In the genomic region with DNA sequence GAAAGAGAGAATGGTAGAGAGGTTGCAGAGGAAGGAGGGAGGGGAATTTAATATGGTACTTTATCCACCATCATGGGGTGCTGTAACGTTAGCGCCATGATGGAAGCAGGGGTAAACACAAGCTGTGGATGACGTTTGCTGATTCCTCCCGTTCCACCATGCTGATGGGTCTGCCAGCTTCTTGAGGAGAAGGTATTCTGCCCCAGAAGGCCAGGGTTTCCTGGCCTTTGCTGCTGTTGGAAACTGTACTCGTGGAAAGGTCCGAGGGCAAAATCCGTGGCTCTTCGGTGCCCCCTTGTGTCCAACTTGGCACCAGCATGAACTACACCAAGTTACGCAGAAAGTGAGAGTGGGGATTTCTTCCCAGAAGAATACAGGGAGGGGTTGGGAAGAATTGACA, we compare ENCODE assay signal across 9 mouse cellular contexts.
DNase-seq lines count a peak whose midpoint lies in the region; ATAC-seq and TF ChIP-seq lines count a peak whose summit lies in the region.
"Had no signal": no experiment of that assay in that cellular context is flagged by ENCODE, and none has a peak within 500 bp of the region (broad histone marks: within the 10 kb centered on the region; RNA-seq: fewer than 3 reads in every experiment).

No protein-coding gene starts in this region.

- H3K27me3 ChIP-seq in Patski, result peaks cover 25% of the 10 kb centered on the region
- H3K27me3 ChIP-seq in forebrain, postnatal 0 days (ENCODE audit: insufficient read depth, low read length), result no peaks in the 10 kb centered on the region
- no peaks in the 10 kb centered on the region for H3K27me3 ChIP-seq in hindbrain, embryonic 15.5 days
- H3K27me3 ChIP-seq in megakaryocyte, embryonic 14.5 days (replicated peaks), result no peaks in the 10 kb centered on the region
- H3K27me3 ChIP-seq: liver, embryonic 15.5 days had no signal

- in situ Hi-C loops in Patski (cut with MboI; ENCODE audit: low pct_unique_long_range_greater_than_20kb), result no loop called here

- CTCF ChIA-PET in Patski (lab: Charles Lee), result no interaction called here

- H3K4me1 ChIP-seq in forebrain, postnatal 0 days (ENCODE audit: insufficient read depth), result peaks cover 6% of the 10 kb centered on the region; the same call in 1 of the 2 replicates
- peaks cover 6% of the 10 kb centered on the region for H3K4me1 ChIP-seq in hindbrain, embryonic 15.5 days (replicated peaks)
- peaks cover 4% of the 10 kb centered on the region; the same call in 1 of the 2 replicates for H3K4me1 ChIP-seq in megakaryocyte, embryonic 14.5 days
- H3K4me1 ChIP-seq: liver, embryonic 15.5 days had no signal

- no peaks in the 10 kb centered on the region for H3K9me3 ChIP-seq in forebrain, postnatal 0 days (ENCODE audit: low read length)
- H3K9me3 ChIP-seq in hindbrain, embryonic 15.5 days, result no peaks in the 10 kb centered on the region
- no peaks in the 10 kb centered on the region for H3K9me3 ChIP-seq in megakaryocyte, embryonic 14.5 days
- H3K9me3 ChIP-seq: liver, embryonic 15.5 days had no signal

- DNase-seq in Patski (ENCODE audit: low read depth, low spot score), result no peak
- peak; percentile 41 to 65 for DNase-seq in cerebellum, adult 18-20 months
- DNase-seq in forebrain, postnatal 0 days, result peak; percentile 88
- DNase-seq in layer of hippocampus, postnatal 36 days, result peak; percentile 64 to 67
- peak; percentile 74 for DNase-seq in right cerebral cortex, postnatal 14 days

- peak overlapping the region; percentile 29 for H3K4me2 ChIP-seq in forebrain, postnatal 0 days (ENCODE audit: low read depth)
- peak overlapping the region; percentile 40 for H3K4me2 ChIP-seq in hindbrain, embryonic 15.5 days
- H3K4me2 ChIP-seq: liver, embryonic 15.5 days had no signal

- no peak for ATAC-seq in Patski
- peak; percentile 89 for ATAC-seq in forebrain, postnatal 0 days
- peak; percentile 82 for ATAC-seq in hindbrain, embryonic 15.5 days (ENCODE audit: low FRiP score, low read depth)
- no peak for ATAC-seq in activated CD4-positive, CD25-positive, alpha-beta regulatory T cell, adult 4 months

- TF ChIP-seq CTCF in Patski (IDR thresholded peaks at IDR 0.05), result peak; percentile 80
- TF ChIP-seq CTCF in forebrain, postnatal 0 days (IDR thresholded peaks at IDR 0.05; ENCODE audit: low read depth), result peak; percentile 86

- H3K4me3 ChIP-seq in forebrain, postnatal 0 days (ENCODE audit: low read depth, low read length), result no peak overlapping the region
- no peak overlapping the region for H3K4me3 ChIP-seq in hindbrain, embryonic 15.5 days
- peak overlapping the region; percentile 78 for H3K4me3 ChIP-seq in megakaryocyte, embryonic 14.5 days (replicated peaks)
- H3K4me3 ChIP-seq: liver, embryonic 15.5 days had no signal

- peak overlapping the region; percentile 62 for H3K27ac ChIP-seq in forebrain, postnatal 0 days (ENCODE audit: low read depth, low read length)
- H3K27ac ChIP-seq in hindbrain, embryonic 15.5 days (replicated peaks), result peak overlapping the region; percentile 55; the same call in 1 of the 2 replicates
- H3K27ac ChIP-seq: liver, embryonic 15.5 days had no signal

- H3K36me3 ChIP-seq in forebrain, postnatal 0 days (ENCODE audit: insufficient read depth), result no peaks in the 10 kb centered on the region
- no peaks in the 10 kb centered on the region for H3K36me3 ChIP-seq in hindbrain, embryonic 15.5 days
- no peaks in the 10 kb centered on the region for H3K36me3 ChIP-seq in megakaryocyte, embryonic 14.5 days (replicated peaks; ENCODE audit: low read length)
- H3K36me3 ChIP-seq: liver, embryonic 15.5 days had no signal

- no peak overlapping the region for H3K9ac ChIP-seq in forebrain, postnatal 0 days
- no peak overlapping the region for H3K9ac ChIP-seq in hindbrain, embryonic 15.5 days
- H3K9ac ChIP-seq: liver, embryonic 15.5 days had no signal

- 7% methylated on average over 9 of the region's 9 CpGs for WGBS in forebrain, postnatal 0 days
- 8% methylated on average over 9 of the region's 9 CpGs for whole genome bisulfite sequencing in hindbrain, embryonic 15.5 days

- POLR2A ChIA-PET in Patski (lab: Charles Lee), result no interaction called here

Comparison
In these comparisons a context has a peak if more than half of its experiments do, and no peak if none do; other contexts are left out.
1. ATAC-seq: peak in forebrain, postnatal 0 days (single experiment) and hindbrain, embryonic 15.5 days (single experiment); none in Patski (single experiment) and activated CD4-positive, CD25-positive, alpha-beta regulatory T cell, adult 4 months (single experiment).